Mouse (Mus musculus) olfactory bulb, adult 2 months (tissue): ENCODE measurements around the gene Bcat1.

Experiments used
- CTCF ChIP-seq: fragments of 200-500 bp; IDR thresholded peaks from 2 replicates; pipeline ENCODE4 v1.5.1; 2012; ENCODE audit warnings: low read depth, mild to moderate bottlenecking, low read length, moderate library complexity; ENCODE audit not compliant: insufficient read depth
- POLR2A ChIP-seq: fragments of 200-500 bp; IDR thresholded peaks from 2 replicates; pipeline ENCODE4 v1.6.1; 2012; ENCODE audit warnings: mild to moderate bottlenecking, low read depth, low read length, moderate library complexity; ENCODE audit not compliant: insufficient read depth

DNA sequence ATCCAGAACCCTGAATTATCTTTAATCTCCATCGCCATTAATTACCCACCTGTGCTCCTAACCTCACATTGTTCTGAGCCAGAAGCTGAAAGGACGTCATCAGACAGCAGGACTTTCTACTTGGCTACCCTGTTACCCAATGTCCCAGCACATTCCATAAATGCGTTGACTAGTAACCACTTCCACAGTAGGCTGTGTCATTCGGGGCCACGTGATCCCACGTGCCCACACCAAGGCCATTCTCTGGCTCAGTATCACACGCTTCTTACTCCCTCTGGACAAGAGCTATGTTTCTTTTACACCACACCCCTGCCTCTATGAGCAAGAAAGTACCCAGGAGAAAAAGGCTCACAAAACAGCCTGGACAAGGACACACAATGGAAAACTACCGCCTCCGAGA, 40.6 kb downstream of the Bcat1 start:
- TF ChIP-seq POLR2A, result no peak
- no peak for TF ChIP-seq CTCF
